Mouse (Mus musculus) E14TG2a.4 (cell line): ENCODE data around the gene Ccsap.

Experiments used
- CTCF ChIP-seq: conservative IDR thresholded peaks from 2 replicates; pipeline ENCODE4 v1.5.1; 2014; ENCODE audit warnings: low read length
- NANOG ChIP-seq: IDR thresholded peaks from 2 replicates; pipeline ENCODE4 v1.6.1; 2014; ENCODE audit warnings: borderline replicate concordance, low read length, mixed read lengths

- TF ChIP-seq CTCF (no peak), NANOG (no peak)
Measured at GRCm38 (mm10) chr8:123812227-123812626, 47.8 kb downstream of the Ccsap start.
